Mouse (Mus musculus) midbrain, embryonic 11.5 days (tissue): ENCODE results near the gene Lemd1. TPM values are rescaled to one million over a fixed set of nuclear protein-coding genes. Genes with fewer than 3 reads are reported as not detected.

Experiments
- ATAC-seq: fragments of 200-750 bp; cut with Nextera tagmentation; 2 replicates; pipeline ENCODE4 v1.8.0; 2017; ENCODE audit warnings: moderate TSS enrichment, moderate library complexity; ENCODE audit not compliant: low FRiP score
- DNase-seq: peaks from one replicate; pipeline ENCODE4 v3.0.0; 2015; ENCODE audit warnings: low spot score; ENCODE audit errors: missing footprints
- H3K27ac ChIP-seq: fragments of 300-500 bp; sonication (generic); 2 replicates; pipeline ENCODE4 v1.5.1; 2014; ENCODE audit warnings: low read depth, low read length
- H3K27me3 ChIP-seq: fragments of 300-500 bp; sonication (generic); 2 replicates; pipeline ENCODE4 v1.6.1; 2014; ENCODE audit warnings: mild to moderate bottlenecking, low read length, moderate library complexity, mixed read lengths; ENCODE audit not compliant: control insufficient read depth, insufficient read depth
- H3K36me3 ChIP-seq: fragments of 300-500 bp; sonication (generic); 2 replicates; pipeline ENCODE4 v1.6.1; 2014; ENCODE audit warnings: mild to moderate bottlenecking, low read length, moderate library complexity, mixed read lengths; ENCODE audit not compliant: control insufficient read depth, insufficient read depth
- H3K4me1 ChIP-seq: fragments of 300-500 bp; sonication (generic); 2 replicates; pipeline ENCODE4 v1.6.1; 2014; ENCODE audit warnings: low read length; ENCODE audit not compliant: control insufficient read depth, insufficient read depth
- H3K4me2 ChIP-seq: fragments of 300-500 bp; sonication (generic); 2 replicates; pipeline ENCODE4 v1.6.1; 2014; ENCODE audit warnings: mild to moderate bottlenecking, moderate library complexity
- H3K4me3 ChIP-seq: fragments of 300-500 bp; sonication (generic); 2 replicates; pipeline ENCODE4 v1.5.1; 2014; ENCODE audit warnings: low read depth, low read length
- H3K9ac ChIP-seq: fragments of 300-500 bp; sonication (generic); 2 replicates; pipeline ENCODE4 v1.6.1; 2014; ENCODE audit warnings: low read length
- H3K9me3 ChIP-seq: fragments of 300-500 bp; sonication (generic); 2 replicates; pipeline ENCODE4 v1.6.1; 2016; ENCODE audit warnings: low read length; ENCODE audit not compliant: control insufficient read depth
- WGBS: fragments of 180-500 bp; shearing (Covaris S2); extraction: QIAGEN DNeasy Blood & Tissue Kit; methylation state at CpG from one replicate; pipeline ENCODE4 v1.1.7; 2014; 5-methylcytosine and 5-hydroxymethylcytosine counted together
- polyA plus RNA-seq: library from polyadenylated mRNA; unstranded; fragments of >200 nt; fragmentation: Nextera tagmentation; extraction: Ambion mirVana; gene quantifications from 2 replicates; pipeline ENCODE4 v1.2.1, GENCODE M21; 2014

The Lemd1 gene
- polyA plus RNA-seq, 1 experiment from 2014 or later = 12.9 TPM

- H3K27ac ChIP-seq = no peak overlapping the region
- no peaks in the 10 kb centered on the region; the same call in 1 of the 2 replicates for H3K27me3 ChIP-seq
- H3K4me2 ChIP-seq = peak overlapping the region; percentile 24; the same call in 1 of the 2 replicates
- no peak overlapping the region for H3K4me3 ChIP-seq
- 28% methylated on average over 5 of the region's 5 CpGs for WGBS
- H3K4me1 ChIP-seq = peaks cover 84% of the 10 kb centered on the region
- H3K36me3 ChIP-seq = no peaks in the 10 kb centered on the region
- H3K9ac ChIP-seq = peak overlapping the region; percentile 40
- peak; percentile 88 for DNase-seq
- H3K9me3 ChIP-seq = no peaks in the 10 kb centered on the region
- ATAC-seq = no peak
Observed at GRCm38 (mm10) chr1:132195681-132196080, 4.5 kb downstream of the Lemd1 start.

GRCm38 (mm10) chr1:132196337-132196736 is 5.1 kb downstream of the Lemd1 start:
- H3K27ac ChIP-seq = peak overlapping the region; percentile 3; the same call in 1 of the 2 replicates

GRCm38 (mm10) chr1:132197666-132198065 is 6.4 kb downstream of the Lemd1 start:
- no peaks in the 10 kb centered on the region for H3K36me3 ChIP-seq
- peak overlapping the region; percentile 20; the same call in 1 of the 2 replicates for H3K4me2 ChIP-seq
- H3K27ac ChIP-seq = peak overlapping the region; percentile 8; the same call in 1 of the 2 replicates
- peak; percentile 6; the same call in 1 of the 2 replicates for ATAC-seq
- 0 out of 2 replicates have a peak overlapping the region, but pooled peaks have one; percentile 9 for H3K4me3 ChIP-seq
- 5% methylated on average over 9 of the region's 9 CpGs for WGBS
- H3K4me1 ChIP-seq = peaks cover 96% of the 10 kb centered on the region
- H3K27me3 ChIP-seq = no peaks in the 10 kb centered on the region
- H3K9me3 ChIP-seq = no peaks in the 10 kb centered on the region
- peak overlapping the region; percentile 24; the same call in 1 of the 2 replicates for H3K9ac ChIP-seq
- peak; percentile 92 for DNase-seq

More at GRCm38 (mm10) chr1:132196337-132196736, 5.1 kb downstream of the Lemd1 start:
- no peaks in the 10 kb centered on the region for H3K27me3 ChIP-seq
- ATAC-seq (no peak), DNase-seq (peak; percentile 85)
- H3K4me2 ChIP-seq = no peak overlapping the region; the same call in 1 of the 2 replicates
- H3K4me3 ChIP-seq = no peak overlapping the region
- WGBS = 9% methylated on average over 7 of the region's 7 CpGs
- no peaks in the 10 kb centered on the region for H3K9me3 ChIP-seq
- peak overlapping the region; percentile 40; the same call in 1 of the 2 replicates for H3K9ac ChIP-seq
- no peaks in the 10 kb centered on the region for H3K36me3 ChIP-seq
- H3K4me1 ChIP-seq = peaks cover 90% of the 10 kb centered on the region

- H3K4me2 ChIP-seq = no peak overlapping the region
- peaks cover 88% of the 10 kb centered on the region for H3K4me1 ChIP-seq
- DNase-seq = peak; percentile 85
- WGBS = 81% methylated on average over 16 of the region's 16 CpGs
- H3K9ac ChIP-seq = 0 out of 2 replicates have a peak overlapping the region, but pooled peaks have one; percentile 24
- no peak overlapping the region for H3K4me3 ChIP-seq
- no peak for ATAC-seq
- H3K36me3 ChIP-seq = no peaks in the 10 kb centered on the region
- H3K9me3 ChIP-seq = no peaks in the 10 kb centered on the region
- peak overlapping the region; percentile 8 for H3K27ac ChIP-seq
- H3K27me3 ChIP-seq = no peaks in the 10 kb centered on the region
Observed at GRCm38 (mm10) chr1:132198401-132199071, 7.3 kb downstream of the Lemd1 start.

- no peaks in the 10 kb centered on the region for H3K36me3 ChIP-seq
- ATAC-seq (no peak), DNase-seq (no peak)
- 68% methylated on average over 6 of the region's 6 CpGs for WGBS
- no peaks in the 10 kb centered on the region for H3K9me3 ChIP-seq
- peaks cover 80% of the 10 kb centered on the region for H3K4me1 ChIP-seq
- no peak overlapping the region for H3K4me2 ChIP-seq
- no peak overlapping the region for H3K4me3 ChIP-seq
- H3K9ac ChIP-seq = no peak overlapping the region; the same call in 1 of the 2 replicates
- peak overlapping the region; percentile 92 for H3K27ac ChIP-seq
- no peaks in the 10 kb centered on the region for H3K27me3 ChIP-seq
Observed at GRCm38 (mm10) chr1:132199244-132199643, 8.0 kb downstream of the Lemd1 start.

- Histone ChIP-seq H3K27ac (peak overlapping the region; percentile 92), H3K9ac (peak overlapping the region; percentile 57), H3K4me3 (no peak overlapping the region)
Observed at GRCm38 (mm10) chr1:132199934-132200333, 8.7 kb downstream of the Lemd1 start.

GRCm38 (mm10) chr1:132200562-132201510 is 9.6 kb downstream of the Lemd1 start:
- 0 out of 2 replicates have a peak overlapping the region, but pooled peaks have one; percentile 11 for H3K4me3 ChIP-seq
- peak overlapping the region; percentile 45 for H3K4me2 ChIP-seq
- no peaks in the 10 kb centered on the region for H3K9me3 ChIP-seq
- WGBS = 1% methylated on average over 11 of the region's 11 CpGs
- peaks cover 65% of the 10 kb centered on the region for H3K4me1 ChIP-seq
- no peaks in the 10 kb centered on the region for H3K27me3 ChIP-seq
- peak; percentile 97 for DNase-seq
- no peaks in the 10 kb centered on the region for H3K36me3 ChIP-seq
- peak; percentile 87 for ATAC-seq
- peak overlapping the region; percentile 92 for H3K27ac ChIP-seq
- peak overlapping the region; percentile 53 for H3K9ac ChIP-seq

More at GRCm38 (mm10) chr1:132199934-132200333, 8.7 kb downstream of the Lemd1 start:
- 14% methylated on average over 12 of the region's 12 CpGs for WGBS
- Histone ChIP-seq H3K4me2 (peak overlapping the region; percentile 45), H3K9me3 (no peaks in the 10 kb centered on the region), H3K36me3 (no peaks in the 10 kb centered on the region), H3K27me3 (no peaks in the 10 kb centered on the region), H3K4me1 (peaks cover 74% of the 10 kb centered on the region)
- no peak for ATAC-seq
- DNase-seq = no peak

- Histone ChIP-seq H3K9ac (peak overlapping the region; percentile 53), H3K27me3 (no peaks in the 10 kb centered on the region), H3K4me1 (peaks cover 59% of the 10 kb centered on the region), H3K4me2 (peak overlapping the region; percentile 45; the same call in 1 of the 2 replicates), H3K9me3 (no peaks in the 10 kb centered on the region), H3K36me3 (no peaks in the 10 kb centered on the region), H3K27ac (peak overlapping the region; percentile 92), H3K4me3 (0 out of 2 replicates have a peak overlapping the region, but pooled peaks have one; percentile 11)
- peak; percentile 19; the same call in 1 of the 2 replicates for ATAC-seq
- DNase-seq = peak; percentile 91
- WGBS = 9% methylated on average over 4 of the region's 4 CpGs
Observed at GRCm38 (mm10) chr1:132201511-132201860, 10.3 kb downstream of the Lemd1 start.
